Mouse (Mus musculus): ENCODE data around the gene Slc35e3.

The Slc35e3 gene

GRCm38 (mm10) chr10:117687018-117687417 is 59.1 kb downstream of the Slc35e3 start:
- no peak for DNase-seq (ENCODE audit: extremely low read depth, insufficient read length, low spot score)

- DNase-seq (ENCODE audit: extremely low read depth, insufficient read length, low spot score) = no peak
Observed at GRCm38 (mm10) chr10:117685849-117686591, 60.1 kb downstream of the Slc35e3 start.

- DNase-seq (ENCODE audit: extremely low read depth, insufficient read length, low spot score) = no peak
Observed at GRCm38 (mm10) chr10:117685171-117685848, 60.9 kb downstream of the Slc35e3 start.

- DNase-seq (ENCODE audit: extremely low read depth, insufficient read length, low spot score) = no peak
Observed at GRCm38 (mm10) chr10:117684298-117685170, 61.6 kb downstream of the Slc35e3 start.

- no peak for DNase-seq (ENCODE audit: extremely low read depth, insufficient read length, low spot score)
Observed at GRCm38 (mm10) chr10:117683734-117684037, 62.5 kb downstream of the Slc35e3 start.
